Mouse (Mus musculus) granulocyte monocyte progenitor cell, adult 5-6 weeks (primary cell): Measurements from ENCODE around the gene Oxgr1. TPM values are rescaled to one million over a fixed set of nuclear protein-coding genes. Genes with fewer than 3 reads are reported as not detected.

Experiments
- ATAC-seq: replicated peaks from 2 replicates; pipeline ENCODE4 v1.8.0; 2016; ENCODE audit warnings: mild to moderate bottlenecking, moderate TSS enrichment, inconsistent platforms; ENCODE audit not compliant: poor library complexity, severe bottlenecking
- total RNA-seq, 2 experiments: library from RNA; stranded (forward) in 1 of 2; stranded (reverse) in 1 of 2; fragments of 200-712, 200-1000 nt in 1 of 2; fragments of >200 nt in 1 of 2; fragmentation: Nextera tagmentation in 1 of 2; gene quantifications; 2 replicates each; pipeline ENCODE4 v1.2.3; 2014 to 2017

The Oxgr1 gene
- total RNA-seq (2014; fragmentation: Nextera tagmentation), result not detected in 2 replicates
- total RNA-seq (2017), result not detected in 2 replicates

GRCm38 (mm10) chr14:120042187-120042820, at the start of gene Oxgr1:
TSS of gene Oxgr1 (minus strand) at chr14:120042435.
- ATAC-seq, result no peak

- no peak for ATAC-seq
These were observed 48.2 kb upstream of the Oxgr1 start for GRCm38 (mm10) chr14:120090401-120090800.

GRCm38 (mm10) chr14:120089649-120090360, 47.6 kb upstream of the Oxgr1 start:
- ATAC-seq, result no peak

- no peak for ATAC-seq
These were observed 46.9 kb upstream of the Oxgr1 start for GRCm38 (mm10) chr14:120089006-120089648.

- no peak for ATAC-seq
These were observed 41.9 kb upstream of the Oxgr1 start for GRCm38 (mm10) chr14:120084084-120084667.

- ATAC-seq, result peak; percentile 79
These were observed 34.0 kb upstream of the Oxgr1 start for GRCm38 (mm10) chr14:120076192-120076591.

DNA sequence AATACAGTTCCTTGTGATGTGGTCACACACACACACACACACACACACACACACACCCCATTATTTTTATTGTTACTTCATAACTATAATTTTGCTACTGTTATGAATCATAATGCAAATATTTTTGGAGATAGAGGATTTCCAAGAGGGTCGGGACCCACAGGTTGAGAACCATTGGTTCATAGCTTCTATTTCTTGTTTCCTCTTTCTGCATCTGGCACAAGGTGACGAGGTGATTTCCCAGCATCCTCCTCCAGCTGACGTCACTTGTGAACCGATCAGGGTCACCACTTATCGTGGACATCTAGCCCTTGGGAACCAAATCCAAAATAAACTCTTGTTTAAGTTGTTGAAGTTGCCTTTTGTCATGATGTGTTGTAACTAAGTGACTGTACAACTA, 33.5 kb upstream of the Oxgr1 start:
- ATAC-seq, result peak; percentile 56; the same call in 1 of the 2 replicates

- no peak for ATAC-seq
These were observed 32.0 kb upstream of the Oxgr1 start for GRCm38 (mm10) chr14:120074231-120074630.

DNA sequence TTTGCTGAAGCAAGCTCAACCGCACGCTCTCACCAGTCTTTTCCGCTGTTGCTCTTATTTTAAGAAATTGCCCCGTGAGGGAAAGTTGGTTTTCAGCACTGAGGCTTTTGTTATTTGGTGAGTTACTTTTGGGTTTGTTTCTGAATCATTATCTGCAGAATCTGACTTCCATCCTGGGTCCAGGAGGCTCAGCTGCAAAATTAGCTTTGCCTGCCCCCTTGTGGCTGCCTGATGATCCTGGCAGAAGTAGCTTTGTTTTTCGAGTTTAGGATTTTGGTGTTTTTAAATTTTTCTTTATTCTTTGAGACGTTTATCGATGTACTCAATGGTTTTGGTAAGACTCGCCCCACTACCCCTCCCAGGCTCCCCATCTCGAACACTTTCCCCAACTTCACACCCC, 18.9 kb upstream of the Oxgr1 start:
- peak; percentile 58; the same call in 1 of the 2 replicates for ATAC-seq

DNA sequence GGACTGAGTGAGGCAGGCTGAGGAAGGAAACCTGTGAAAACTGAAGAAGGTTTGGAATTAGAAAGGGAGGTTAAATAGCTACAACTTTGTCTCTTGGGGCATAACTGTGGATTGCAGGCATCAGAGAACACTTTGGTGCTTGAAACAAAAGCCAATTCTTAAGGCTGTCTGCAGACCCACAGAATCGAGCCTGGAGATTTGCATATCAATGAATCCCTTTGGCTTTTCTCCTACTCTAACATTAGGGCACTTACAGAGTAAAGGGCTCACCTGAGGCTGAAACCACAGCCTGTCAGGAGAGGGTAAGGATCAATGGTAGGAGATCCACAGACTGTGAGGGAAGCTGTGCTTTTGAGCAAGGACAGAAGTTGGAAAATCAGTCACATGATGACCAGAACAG, 8.8 kb downstream of the Oxgr1 start:
- no peak for ATAC-seq

- no peak for ATAC-seq
These were observed 22.3 kb downstream of the Oxgr1 start for GRCm38 (mm10) chr14:120019948-120020347.

DNA sequence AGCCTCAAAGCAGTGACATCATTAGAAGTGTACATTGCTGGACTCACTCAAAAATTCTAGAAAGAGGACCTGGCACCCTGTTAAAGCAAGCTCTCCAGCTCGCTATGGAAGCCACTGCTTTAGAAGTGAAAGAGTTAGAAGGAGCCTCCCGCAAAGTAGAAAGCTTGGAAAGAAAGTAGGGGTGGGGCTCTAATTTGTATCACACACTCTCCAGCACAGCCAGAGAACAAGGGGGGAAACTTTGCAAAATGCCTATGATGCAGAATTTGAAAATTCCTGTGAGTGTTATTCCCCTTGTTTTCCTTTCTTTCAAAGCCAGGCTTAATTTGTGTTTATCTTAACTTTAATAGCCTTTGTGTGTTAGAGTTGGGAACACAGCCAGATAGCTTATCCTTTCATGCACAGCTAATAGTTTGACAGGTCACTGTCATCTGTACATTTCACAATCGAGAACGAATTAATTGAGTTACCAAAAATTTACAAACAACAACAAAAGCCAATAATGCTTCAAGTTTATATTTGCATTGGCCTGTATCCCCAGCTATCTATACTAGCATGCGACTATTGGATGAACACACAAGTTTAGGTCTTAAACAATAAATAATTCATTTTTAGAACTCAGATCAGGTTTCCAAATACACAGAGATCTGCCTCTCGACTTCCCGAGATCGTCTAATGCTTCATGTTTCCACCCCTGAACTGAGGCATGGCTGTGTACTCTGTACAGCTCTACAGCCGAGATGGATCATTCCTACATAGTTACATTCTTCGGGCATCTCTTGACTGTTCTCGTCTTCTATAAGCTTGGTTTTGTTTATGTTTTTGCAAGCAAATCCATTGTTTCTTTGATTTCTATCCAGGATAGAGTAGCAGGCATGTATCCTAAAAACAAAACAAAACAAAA, 32.0 kb downstream of the Oxgr1 start:
- no peak for ATAC-seq

DNA sequence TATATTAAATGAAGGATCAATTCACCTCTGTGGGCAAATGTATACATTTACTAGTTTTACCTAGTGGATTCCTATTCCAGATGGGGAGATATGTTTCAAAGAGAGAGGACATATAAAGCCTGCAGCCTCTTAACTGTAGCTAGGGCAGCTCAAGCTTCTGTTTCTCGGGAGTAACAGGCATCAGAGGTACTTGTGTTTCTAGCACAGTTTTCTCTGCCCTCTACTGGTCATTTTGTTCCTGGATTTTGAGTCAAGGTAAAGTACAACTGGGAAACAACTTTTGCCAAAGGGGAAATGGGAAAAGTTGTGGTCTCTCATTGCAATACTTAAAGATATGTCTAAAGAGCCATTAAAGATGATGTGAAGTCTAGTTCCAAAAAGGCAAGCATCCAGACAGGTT, 37.1 kb downstream of the Oxgr1 start:
- ATAC-seq, result no peak; the same call in 1 of the 2 replicates

DNA sequence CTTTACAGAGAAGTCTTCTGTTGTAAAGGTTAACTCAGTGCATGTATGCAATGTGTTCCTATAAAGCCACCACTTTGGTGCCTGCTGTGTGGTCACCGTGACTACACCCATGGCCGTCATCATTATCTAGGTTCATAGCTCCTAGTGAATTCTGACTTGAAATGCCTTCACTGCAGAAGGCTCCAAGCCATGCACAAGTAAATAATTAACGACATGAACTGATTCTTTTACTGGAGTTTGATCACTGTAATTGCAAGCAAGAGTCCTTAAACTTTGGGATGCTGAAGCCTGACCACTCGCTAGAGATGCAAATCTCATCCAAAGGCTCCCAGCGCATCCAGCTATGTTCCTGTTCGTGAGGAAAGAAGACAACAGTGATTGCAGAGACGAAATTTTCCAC, 38.6 kb downstream of the Oxgr1 start:
- ATAC-seq, result no peak

GRCm38 (mm10) chr14:120002673-120003072, 39.6 kb downstream of the Oxgr1 start:
- ATAC-seq, result no peak

- no peak for ATAC-seq
These were observed 52.6 kb downstream of the Oxgr1 start for GRCm38 (mm10) chr14:119989651-119990050.

GRCm38 (mm10) chr14:119988937-119989645, 53.1 kb downstream of the Oxgr1 start:
- no peak for ATAC-seq

DNA sequence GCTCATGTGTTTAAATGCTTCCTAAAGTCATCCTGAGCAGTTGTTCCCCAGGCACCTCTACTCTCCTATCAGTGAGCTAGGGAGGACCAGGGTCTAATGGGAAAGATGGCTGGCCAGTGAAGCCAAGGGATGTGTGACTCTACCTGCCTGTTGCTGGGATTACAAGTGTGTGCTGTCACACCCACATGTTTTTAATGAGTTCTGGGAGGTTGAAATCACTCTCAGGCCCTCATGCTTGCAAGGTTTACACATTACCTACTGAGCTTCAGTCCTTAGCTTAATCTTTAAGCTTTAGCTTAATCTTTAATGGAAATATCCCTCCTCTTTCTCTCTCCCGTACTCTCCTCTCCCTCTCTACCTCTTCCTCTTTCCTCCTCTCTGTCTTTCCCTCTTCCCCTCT, 55.0 kb downstream of the Oxgr1 start:
- ATAC-seq, result no peak

- no peak for ATAC-seq
These were observed 55.5 kb downstream of the Oxgr1 start for GRCm38 (mm10) chr14:119986778-119987177.
